Mouse (Mus musculus): Measurements from ENCODE around the gene Zc3hc1. TPM values are rescaled to one million over a fixed set of nuclear protein-coding genes. Genes with fewer than 3 reads are reported as not detected.

Zc3hc1 gene
- polyA plus RNA-seq (2017; shearing (Covaris generic)) = 46.1 TPM

GRCm38 (mm10) chr6:30390714-30391697 is at the start of gene Zc3hc1:
Gene Zc3hc1 (minus strand): TSS chr6:30391028.

GRCm38 (mm10) chr6:30401308-30402015 is 10.6 kb upstream of the Zc3hc1 start, which contains the start of gene Klhdc10:
Gene Klhdc10 (plus strand): TSS chr6:30401868.

Other genes with a start within 250 kb of the Zc3hc1 start
- gene Ube2h, start 86.5 kb downstream of the Zc3hc1 start, polyA plus RNA-seq (2017; shearing (Covaris generic)) = 68.9 TPM
- 2.6 TPM for gene Klhdc10, start 10.8 kb upstream of the Zc3hc1 start, polyA plus RNA-seq (2017; shearing (Covaris generic))
- 69.4 TPM for gene Tmem209, start 118.8 kb upstream of the Zc3hc1 start, polyA plus RNA-seq (2017; shearing (Covaris generic))
- not detected for gene Ssmem1, start 118.8 kb upstream of the Zc3hc1 start, polyA plus RNA-seq (2017; shearing (Covaris generic))
- gene Cpa2, start 150.6 kb upstream of the Zc3hc1 start, polyA plus RNA-seq (2017; shearing (Covaris generic)) = not detected
- gene Cpa4, start 177.3 kb upstream of the Zc3hc1 start, polyA plus RNA-seq (2017; shearing (Covaris generic)) = not detected
- gene Cpa5, start 220.0 kb upstream of the Zc3hc1 start, polyA plus RNA-seq (2017; shearing (Covaris generic)) = not detected
- gene Cpa1, start 248.2 kb upstream of the Zc3hc1 start, polyA plus RNA-seq (2017; shearing (Covaris generic)) = not detected